Mouse (Mus musculus): ENCODE data around the gene Cox19. TPM values are rescaled to one million over a fixed set of nuclear protein-coding genes. Genes with fewer than 3 reads are reported as not detected.
A peak's percentile ranks its signal among the peaks of the same experiment; 100 is the strongest.

The Cox19 gene
- polyA plus RNA-seq, 1 experiment from 2014 or later: 103 TPM

GRCm38 (mm10) chr5:139370336-139370735, 19.1 kb upstream of the Cox19 start:
- H3K9me3 ChIP-seq (ENCODE audit: control insufficient read depth, low read length): no peaks in the 10 kb centered on the region
- ATAC-seq (replicated peaks; ENCODE audit: low FRiP score) (no peak), DNase-seq (ENCODE audit: low spot score) (no peak)
- H3K36me3 ChIP-seq (ENCODE audit: control insufficient read depth, insufficient read depth, low read length): no peaks in the 10 kb centered on the region
- no peaks in the 10 kb centered on the region for H3K27me3 ChIP-seq (ENCODE audit: control insufficient read depth, insufficient read depth, low read length)
- no peak overlapping the region for H3K9ac ChIP-seq (ENCODE audit: low read length)
- WGBS: 85% methylated on average over 6 of the region's 6 CpGs
- H3K4me2 ChIP-seq (ENCODE audit: low read depth, low read length, severe bottlenecking): no peak overlapping the region
- no peaks in the 10 kb centered on the region; the same call in 1 of the 2 replicates for H3K4me1 ChIP-seq (replicated peaks; ENCODE audit: control insufficient read depth, insufficient read depth, low read length)
- no peak overlapping the region for H3K27ac ChIP-seq (ENCODE audit: low read depth, low read length)
- no peak overlapping the region for H3K4me3 ChIP-seq (ENCODE audit: low read depth, low read length)

- peaks cover 3% of the 10 kb centered on the region; the same call in 1 of the 2 replicates for H3K4me1 ChIP-seq (replicated peaks; ENCODE audit: control insufficient read depth, insufficient read depth, low read length)
- H3K4me2 ChIP-seq (ENCODE audit: low read depth, low read length, severe bottlenecking): no peak overlapping the region
- H3K36me3 ChIP-seq (ENCODE audit: control insufficient read depth, insufficient read depth, low read length): no peaks in the 10 kb centered on the region
- ATAC-seq (replicated peaks; ENCODE audit: low FRiP score): no peak
- DNase-seq (ENCODE audit: low spot score): no peak
- H3K9me3 ChIP-seq (ENCODE audit: control insufficient read depth, low read length): no peaks in the 10 kb centered on the region
- no peak overlapping the region for H3K4me3 ChIP-seq (ENCODE audit: low read depth, low read length)
- no peak overlapping the region for H3K9ac ChIP-seq (ENCODE audit: low read length)
- H3K27ac ChIP-seq (ENCODE audit: low read depth, low read length): no peak overlapping the region
- H3K27me3 ChIP-seq (ENCODE audit: control insufficient read depth, insufficient read depth, low read length): no peaks in the 10 kb centered on the region
- 88% methylated on average over 11 of the region's 11 CpGs for WGBS
Observed at GRCm38 (mm10) chr5:139368638-139369320, 17.6 kb upstream of the Cox19 start.

DNA sequence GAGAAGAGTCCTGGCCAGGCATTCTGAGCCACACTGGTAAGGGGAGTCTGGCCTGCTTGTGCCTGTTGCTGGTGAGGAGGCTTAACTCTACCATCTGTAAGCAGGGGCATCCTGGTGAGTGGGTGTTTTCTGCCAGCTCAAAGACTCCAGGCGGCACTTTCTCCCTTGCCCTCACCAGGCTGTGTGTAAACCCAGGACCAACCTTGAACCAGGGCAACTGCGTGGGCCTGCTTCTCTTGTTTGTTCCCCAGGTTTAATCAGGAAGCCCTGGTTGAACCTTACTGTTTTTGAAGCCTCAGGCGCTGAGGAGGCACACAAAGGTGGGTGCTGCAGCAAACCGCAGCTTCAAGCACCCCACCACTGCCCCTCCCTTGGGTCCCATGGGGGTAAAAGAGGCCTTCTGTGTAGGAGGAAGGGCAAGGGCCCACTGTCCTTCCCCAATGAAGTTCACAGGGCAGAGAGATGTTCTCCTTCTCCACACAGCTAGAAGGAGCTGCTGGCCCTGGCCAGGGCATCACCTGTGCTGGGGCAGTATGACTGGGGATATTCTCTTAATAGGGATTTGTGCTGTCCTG, 16.8 kb upstream of the Cox19 start:
- H3K27ac ChIP-seq (ENCODE audit: low read depth, low read length): no peak overlapping the region
- H3K9me3 ChIP-seq (ENCODE audit: control insufficient read depth, low read length): no peaks in the 10 kb centered on the region
- no peak overlapping the region for H3K4me2 ChIP-seq (ENCODE audit: low read depth, low read length, severe bottlenecking)
- ATAC-seq (replicated peaks; ENCODE audit: low FRiP score) (no peak), DNase-seq (ENCODE audit: low spot score) (no peak)
- no peak overlapping the region for H3K4me3 ChIP-seq (ENCODE audit: low read depth, low read length)
- H3K4me1 ChIP-seq (replicated peaks; ENCODE audit: control insufficient read depth, insufficient read depth, low read length): peaks cover 3% of the 10 kb centered on the region; the same call in 1 of the 2 replicates
- no peak overlapping the region for H3K9ac ChIP-seq (ENCODE audit: low read length)
- no peaks in the 10 kb centered on the region for H3K36me3 ChIP-seq (ENCODE audit: control insufficient read depth, insufficient read depth, low read length)
- 91% methylated on average over 4 of the region's 4 CpGs for WGBS
- no peaks in the 10 kb centered on the region for H3K27me3 ChIP-seq (ENCODE audit: control insufficient read depth, insufficient read depth, low read length)

DNA sequence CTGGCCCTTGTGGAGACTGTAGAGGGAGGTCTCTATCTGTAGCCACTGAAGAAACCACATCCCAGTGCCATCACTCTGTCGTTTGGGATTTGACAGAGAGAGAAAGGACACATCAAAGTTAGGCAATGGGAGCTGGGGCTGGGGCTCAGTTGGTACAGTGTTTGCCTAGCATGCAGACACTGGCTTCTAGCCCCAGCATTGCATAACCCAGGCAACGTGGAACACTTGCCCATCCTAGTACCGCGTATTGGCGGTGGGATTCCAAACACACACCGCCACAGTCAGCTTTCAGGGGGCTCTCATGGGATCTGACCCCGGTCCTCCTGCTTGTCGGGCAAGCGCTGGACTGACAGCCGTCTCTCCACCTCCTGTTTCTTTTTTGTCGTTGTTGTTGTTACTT, 15.3 kb upstream of the Cox19 start:
- 82% methylated on average over 11 of the region's 11 CpGs for WGBS
- Histone ChIP-seq H3K4me3 (ENCODE audit: low read depth, low read length) (no peak overlapping the region), H3K4me1 (replicated peaks; ENCODE audit: control insufficient read depth, insufficient read depth, low read length) (peaks cover 3% of the 10 kb centered on the region; the same call in 1 of the 2 replicates), H3K36me3 (ENCODE audit: control insufficient read depth, insufficient read depth, low read length) (no peaks in the 10 kb centered on the region), H3K27ac (ENCODE audit: low read depth, low read length) (no peak overlapping the region), H3K9me3 (ENCODE audit: control insufficient read depth, low read length) (no peaks in the 10 kb centered on the region), H3K9ac (ENCODE audit: low read length) (no peak overlapping the region), H3K27me3 (ENCODE audit: control insufficient read depth, insufficient read depth, low read length) (no peaks in the 10 kb centered on the region), H3K4me2 (ENCODE audit: low read depth, low read length, severe bottlenecking) (no peak overlapping the region)
- ATAC-seq (replicated peaks; ENCODE audit: low FRiP score) (no peak), DNase-seq (ENCODE audit: low spot score) (no peak)

DNA sequence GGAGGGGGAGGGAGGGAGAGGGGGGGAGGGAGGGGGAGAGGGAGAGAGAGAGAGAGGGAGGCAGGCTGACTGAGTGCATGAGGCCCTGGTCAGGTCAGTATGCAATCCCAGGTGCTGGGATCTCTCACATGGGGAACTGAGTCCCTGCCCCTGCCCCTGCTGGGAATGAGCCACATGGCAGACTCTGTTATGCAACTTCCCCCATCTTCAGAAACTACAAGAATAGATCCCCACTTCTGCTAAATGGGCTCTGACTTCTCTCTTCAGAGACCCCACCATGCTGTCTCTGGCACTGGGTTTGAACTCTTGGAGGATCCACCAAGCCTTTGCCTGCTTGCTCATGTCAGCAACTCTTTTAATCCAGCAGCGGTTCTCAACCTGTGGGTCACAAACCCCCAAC, 14.6 kb upstream of the Cox19 start:
- no peak overlapping the region for H3K4me2 ChIP-seq (ENCODE audit: low read depth, low read length, severe bottlenecking)
- DNase-seq (ENCODE audit: low spot score): no peak
- H3K27me3 ChIP-seq (ENCODE audit: control insufficient read depth, insufficient read depth, low read length): no peaks in the 10 kb centered on the region
- H3K9ac ChIP-seq (ENCODE audit: low read length): no peak overlapping the region
- H3K36me3 ChIP-seq (ENCODE audit: control insufficient read depth, insufficient read depth, low read length): no peaks in the 10 kb centered on the region
- peaks cover 3% of the 10 kb centered on the region; the same call in 1 of the 2 replicates for H3K4me1 ChIP-seq (replicated peaks; ENCODE audit: control insufficient read depth, insufficient read depth, low read length)
- H3K4me3 ChIP-seq (ENCODE audit: low read depth, low read length): no peak overlapping the region
- whole genome bisulfite sequencing: 63% methylated on average over 1 of the region's 1 CpGs
- ATAC-seq (replicated peaks; ENCODE audit: low FRiP score): no peak
- no peak overlapping the region for H3K27ac ChIP-seq (ENCODE audit: low read depth, low read length)
- no peaks in the 10 kb centered on the region for H3K9me3 ChIP-seq (ENCODE audit: control insufficient read depth, low read length)

GRCm38 (mm10) chr5:139364911-139365571, 13.8 kb upstream of the Cox19 start:
- no peak for DNase-seq (ENCODE audit: low spot score)
- Histone ChIP-seq H3K9me3 (ENCODE audit: control insufficient read depth, low read length) (no peaks in the 10 kb centered on the region), H3K27ac (ENCODE audit: low read depth, low read length) (no peak overlapping the region), H3K9ac (ENCODE audit: low read length) (no peak overlapping the region), H3K4me3 (ENCODE audit: low read depth, low read length) (no peak overlapping the region), H3K4me2 (ENCODE audit: low read depth, low read length, severe bottlenecking) (no peak overlapping the region), H3K4me1 (replicated peaks; ENCODE audit: control insufficient read depth, insufficient read depth, low read length) (peaks cover 3% of the 10 kb centered on the region; the same call in 1 of the 2 replicates), H3K36me3 (ENCODE audit: control insufficient read depth, insufficient read depth, low read length) (no peaks in the 10 kb centered on the region), H3K27me3 (ENCODE audit: control insufficient read depth, insufficient read depth, low read length) (no peaks in the 10 kb centered on the region)
- WGBS: 34% methylated on average over 5 of the region's 5 CpGs
- no peak; the same call in 1 of the 2 replicates for ATAC-seq (replicated peaks; ENCODE audit: low FRiP score)

DNA sequence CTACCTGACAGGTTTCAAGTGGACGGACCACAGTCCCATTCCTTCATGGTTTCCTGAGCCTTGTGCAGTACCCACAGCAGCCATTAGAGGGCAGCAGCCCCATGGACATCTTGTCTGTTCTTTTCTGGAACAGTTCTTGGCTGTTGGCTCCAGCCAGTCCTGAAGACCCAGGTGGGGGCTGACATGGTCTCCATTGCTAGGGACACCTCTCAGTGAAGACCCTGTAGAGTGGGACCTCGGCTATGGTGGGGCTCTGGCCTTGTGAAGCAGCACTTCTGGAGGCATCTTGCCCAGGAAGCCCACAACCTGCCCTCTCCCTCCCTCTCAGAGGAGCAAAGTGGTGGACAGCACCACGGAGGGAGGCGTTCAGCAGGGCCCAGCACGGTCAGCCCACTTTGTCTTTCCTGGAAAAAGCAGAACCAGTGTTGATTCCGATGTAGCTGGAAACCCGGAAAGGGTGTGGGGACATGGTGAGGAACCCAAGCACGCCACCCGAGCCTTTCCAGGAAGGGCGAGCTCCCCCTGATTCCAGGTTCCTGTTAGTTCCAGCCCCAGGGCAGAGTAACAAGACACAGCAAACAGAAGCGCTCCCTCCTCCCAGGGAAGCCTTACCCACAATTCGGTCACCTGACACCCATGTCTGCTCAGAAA, 13.2 kb upstream of the Cox19 start:
- Histone ChIP-seq H3K36me3 (ENCODE audit: control insufficient read depth, insufficient read depth, low read length) (no peaks in the 10 kb centered on the region), H3K27me3 (ENCODE audit: control insufficient read depth, insufficient read depth, low read length) (no peaks in the 10 kb centered on the region), H3K9ac (ENCODE audit: low read length) (peak overlapping the region; percentile 23; the same call in 1 of the 2 replicates), H3K4me1 (replicated peaks; ENCODE audit: control insufficient read depth, insufficient read depth, low read length) (peaks cover 3% of the 10 kb centered on the region; the same call in 1 of the 2 replicates), H3K27ac (ENCODE audit: low read depth, low read length) (no peak overlapping the region), H3K4me3 (ENCODE audit: low read depth, low read length) (no peak overlapping the region), H3K4me2 (ENCODE audit: low read depth, low read length, severe bottlenecking) (no peak overlapping the region), H3K9me3 (ENCODE audit: control insufficient read depth, low read length) (no peaks in the 10 kb centered on the region)
- DNase-seq (ENCODE audit: low spot score): peak; percentile 92
- ATAC-seq (replicated peaks; ENCODE audit: low FRiP score): peak; percentile 52; the same call in 1 of the 2 replicates
- WGBS: 37% methylated on average over 12 of the region's 12 CpGs

DNA sequence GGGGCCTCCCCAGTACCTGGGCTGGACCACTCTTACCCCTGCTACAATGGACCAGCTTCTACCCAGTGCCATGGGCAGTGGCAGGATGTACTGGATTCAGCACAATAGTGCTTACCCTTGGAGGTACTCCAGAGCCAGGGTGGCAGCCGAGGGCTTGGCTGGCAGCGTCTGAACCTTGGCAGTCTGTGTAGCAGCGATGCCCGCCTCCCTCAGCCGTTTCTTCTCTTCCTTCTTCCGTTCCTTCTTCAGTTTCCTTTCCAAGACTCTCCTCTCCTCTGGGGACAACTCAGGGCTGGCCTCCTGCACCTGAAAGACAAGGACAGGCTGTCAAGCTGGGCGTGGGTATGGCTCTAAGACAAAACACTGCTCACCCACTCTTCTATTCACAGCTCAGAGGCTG, 12.6 kb upstream of the Cox19 start:
- no peak overlapping the region for H3K9ac ChIP-seq (ENCODE audit: low read length)
- no peak overlapping the region for H3K27ac ChIP-seq (ENCODE audit: low read depth, low read length)
- H3K36me3 ChIP-seq (ENCODE audit: control insufficient read depth, insufficient read depth, low read length): no peaks in the 10 kb centered on the region
- no peak overlapping the region for H3K4me3 ChIP-seq (ENCODE audit: low read depth, low read length)
- WGBS: 73% methylated on average over 7 of the region's 7 CpGs
- no peaks in the 10 kb centered on the region for H3K27me3 ChIP-seq (ENCODE audit: control insufficient read depth, insufficient read depth, low read length)
- ATAC-seq (replicated peaks; ENCODE audit: low FRiP score): no peak
- no peaks in the 10 kb centered on the region for H3K9me3 ChIP-seq (ENCODE audit: control insufficient read depth, low read length)
- H3K4me1 ChIP-seq (replicated peaks; ENCODE audit: control insufficient read depth, insufficient read depth, low read length): peaks cover 3% of the 10 kb centered on the region; the same call in 1 of the 2 replicates
- no peak overlapping the region for H3K4me2 ChIP-seq (ENCODE audit: low read depth, low read length, severe bottlenecking)
- DNase-seq (ENCODE audit: low spot score): no peak
